Mouse (Mus musculus) T-cell, adult 2 months (primary cell): ENCODE results near the gene Gtf2i.

Experiments used
- DNase-seq: peaks from one replicate; pipeline ENCODE4 v3.0.0; 2022; ENCODE audit warnings: low spot score

The Gtf2i gene

GRCm38 (mm10) chr5:134209931-134210554, 104.5 kb downstream of the Gtf2i start:
- DNase-seq: no peak

DNA sequence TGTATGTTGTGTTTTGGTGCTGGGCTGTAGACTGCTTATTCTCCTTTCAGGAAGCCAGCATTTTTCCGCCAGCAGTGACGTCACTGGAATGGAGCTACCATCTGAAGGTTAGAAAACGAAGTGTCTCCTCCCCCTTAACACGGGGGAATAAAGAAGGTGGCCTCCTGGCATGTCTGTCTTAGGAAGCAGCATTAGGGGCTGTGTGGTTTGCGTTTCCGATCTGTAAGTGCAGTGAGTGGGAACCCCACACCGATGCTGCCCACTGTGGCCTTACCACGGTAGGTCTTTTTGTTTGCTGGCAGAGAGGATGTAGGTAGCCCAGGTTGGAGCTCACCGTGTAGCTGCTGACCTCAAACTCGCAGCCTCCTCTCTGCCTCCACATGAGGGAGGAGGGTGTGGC, 107.8 kb downstream of the Gtf2i start:
- DNase-seq: no peak

DNA sequence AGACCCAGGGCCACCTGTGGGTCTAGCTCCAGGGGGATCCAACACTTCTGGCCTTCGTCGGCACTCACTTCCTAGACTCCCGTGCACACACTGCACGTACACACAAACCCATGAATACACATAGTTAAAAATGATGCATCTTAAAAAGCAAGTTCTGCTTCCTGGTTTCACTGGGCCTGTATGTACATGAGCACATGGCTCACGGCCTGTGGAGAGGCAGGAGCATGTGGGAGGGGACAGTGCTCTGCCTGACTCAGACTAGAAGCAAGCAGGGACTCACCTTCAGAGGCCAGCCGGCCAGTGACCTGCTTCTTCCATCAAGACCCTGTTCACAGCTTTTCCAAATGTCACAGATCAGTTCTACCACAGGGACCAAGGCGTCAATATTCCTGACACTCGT, 120.9 kb downstream of the Gtf2i start:
- DNase-seq: no peak

GRCm38 (mm10) chr5:134188571-134188970, 126.0 kb downstream of the Gtf2i start:
- peak; percentile 42 for DNase-seq
